Mouse (Mus musculus) urinary bladder, postnatal 25 days (tissue): ENCODE measurements around the gene H2-Ke6.

Experiments
- DNase-seq: peaks from one replicate; pipeline ENCODE4 v3.0.0; 2022; ENCODE audit warnings: low spot score

Gene H2-Ke6

DNA sequence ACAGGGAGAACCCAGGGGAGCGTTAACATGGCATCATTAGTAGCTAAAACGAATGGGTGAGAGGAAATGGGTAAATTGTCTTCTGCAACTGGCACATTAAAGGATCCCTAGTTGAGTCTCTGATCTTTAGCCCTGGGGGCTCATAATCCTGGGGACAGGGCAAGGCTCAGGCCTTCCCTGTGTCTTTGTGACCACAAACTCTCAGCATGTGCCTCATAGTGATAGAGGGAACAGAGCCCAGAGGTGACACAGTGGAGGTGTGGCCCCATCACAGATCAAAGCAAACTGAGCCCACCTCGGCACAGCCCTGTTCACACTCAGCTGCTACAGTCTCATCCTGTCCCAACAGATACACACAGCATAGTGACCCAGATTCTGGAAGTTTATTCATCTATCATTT, 32.2 kb downstream of the H2-Ke6 start:
- no peak for DNase-seq

DNA sequence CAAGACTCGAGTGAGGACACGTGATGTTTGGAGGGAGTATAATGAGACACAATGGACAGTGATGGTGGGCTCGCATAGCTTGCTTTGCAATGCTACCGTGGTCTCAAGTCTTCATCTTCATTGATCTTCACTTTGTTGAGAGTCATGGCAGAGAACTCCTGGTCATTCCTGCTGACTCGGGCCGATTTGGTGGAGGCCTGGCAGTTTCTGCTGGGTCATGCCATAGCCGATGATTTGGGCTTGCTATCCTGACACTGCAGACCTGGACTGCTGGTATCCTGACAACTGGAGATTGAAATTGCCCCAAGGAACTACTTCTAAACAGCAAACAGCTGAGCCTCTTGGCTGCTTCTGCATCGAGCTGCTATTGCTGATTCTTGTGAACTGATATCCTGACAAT, 32.9 kb downstream of the H2-Ke6 start:
- no peak for DNase-seq

GRCm38 (mm10) chr17:33991788-33992664, 35.8 kb downstream of the H2-Ke6 start:
- DNase-seq = peak; percentile 64

- peak; percentile 53 for DNase-seq
Measured at GRCm38 (mm10) chr17:33982136-33982535, 45.7 kb downstream of the H2-Ke6 start.

DNA sequence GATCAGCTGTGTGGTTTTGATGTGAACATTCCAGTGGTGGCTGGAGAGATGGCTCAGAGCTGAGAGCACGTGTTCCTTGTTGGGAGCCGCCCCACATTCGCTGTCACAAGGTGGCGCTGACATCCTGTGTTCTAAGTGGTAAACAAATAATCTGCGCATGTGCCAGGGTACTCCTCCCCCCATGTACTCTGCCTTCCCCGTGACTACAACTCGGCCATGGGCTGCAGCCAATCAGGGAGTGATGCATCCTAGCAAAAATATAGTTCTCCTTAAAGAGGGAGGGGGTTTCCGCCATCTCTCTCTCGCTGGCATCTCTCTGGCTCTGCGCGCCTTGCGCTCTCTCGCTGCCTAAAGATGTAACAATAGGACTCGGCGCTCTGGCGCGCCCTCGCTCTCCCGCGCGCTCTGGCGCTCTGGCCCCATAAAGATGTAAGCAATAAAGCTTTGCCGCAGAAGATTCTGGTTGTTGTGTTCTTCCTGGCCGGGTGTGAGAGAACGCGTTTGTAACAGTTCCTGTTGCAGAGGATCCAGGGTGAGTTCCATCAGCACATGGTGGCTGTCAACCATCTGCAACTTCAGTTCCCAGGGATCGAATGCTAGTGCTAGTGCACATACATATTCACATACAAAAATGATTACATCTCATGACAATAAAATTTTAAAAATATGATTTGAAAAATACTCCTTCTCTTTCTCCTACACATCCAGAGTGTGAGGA, 46.5 kb downstream of the H2-Ke6 start:
- peak; percentile 62 for DNase-seq

DNA sequence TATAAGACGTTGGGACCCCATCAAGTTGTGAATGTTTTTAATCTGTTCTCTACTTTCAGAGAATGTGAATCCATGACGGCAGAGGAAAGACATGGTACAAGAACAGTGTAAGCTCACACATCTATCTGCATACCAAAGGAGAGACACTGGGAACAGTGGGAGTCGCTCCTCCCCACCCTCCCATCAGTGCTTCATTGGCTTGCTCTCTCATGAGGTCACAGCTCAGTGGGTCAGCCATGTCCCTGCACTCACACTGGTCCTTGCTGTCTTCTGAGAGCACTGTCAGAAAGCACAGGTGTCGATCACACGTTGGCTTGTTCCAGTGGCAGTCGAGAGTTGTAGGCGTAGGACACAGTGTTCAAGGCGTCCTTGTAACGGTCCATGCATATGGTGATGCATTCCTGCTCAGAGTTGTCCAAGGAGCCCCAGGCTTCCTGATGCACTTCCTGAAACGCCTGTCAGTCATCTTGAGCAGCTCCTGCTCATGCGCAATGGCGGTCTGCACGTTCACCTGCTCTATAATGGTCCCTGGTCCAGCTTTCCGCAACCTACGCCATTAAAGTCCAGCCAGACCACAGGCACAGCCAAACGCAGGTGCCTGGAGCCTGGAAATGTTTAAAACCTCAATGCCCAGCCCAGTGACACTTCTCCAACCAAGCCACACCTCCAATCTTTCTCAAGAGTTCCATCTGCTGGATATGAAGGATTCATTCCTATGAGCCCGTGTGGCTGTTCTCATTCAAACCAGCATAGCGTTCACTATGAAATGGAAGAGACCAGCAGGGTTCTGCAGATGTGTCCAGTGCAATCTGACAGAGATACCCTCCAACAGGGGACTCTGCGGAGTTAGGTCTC, 47.5 kb downstream of the H2-Ke6 start:
- no peak for DNase-seq

- no peak for DNase-seq
Measured at GRCm38 (mm10) chr17:33979512-33980050, 48.3 kb downstream of the H2-Ke6 start.

- DNase-seq = peak; percentile 61
Measured at GRCm38 (mm10) chr17:33978631-33979031, 49.2 kb downstream of the H2-Ke6 start.

DNA sequence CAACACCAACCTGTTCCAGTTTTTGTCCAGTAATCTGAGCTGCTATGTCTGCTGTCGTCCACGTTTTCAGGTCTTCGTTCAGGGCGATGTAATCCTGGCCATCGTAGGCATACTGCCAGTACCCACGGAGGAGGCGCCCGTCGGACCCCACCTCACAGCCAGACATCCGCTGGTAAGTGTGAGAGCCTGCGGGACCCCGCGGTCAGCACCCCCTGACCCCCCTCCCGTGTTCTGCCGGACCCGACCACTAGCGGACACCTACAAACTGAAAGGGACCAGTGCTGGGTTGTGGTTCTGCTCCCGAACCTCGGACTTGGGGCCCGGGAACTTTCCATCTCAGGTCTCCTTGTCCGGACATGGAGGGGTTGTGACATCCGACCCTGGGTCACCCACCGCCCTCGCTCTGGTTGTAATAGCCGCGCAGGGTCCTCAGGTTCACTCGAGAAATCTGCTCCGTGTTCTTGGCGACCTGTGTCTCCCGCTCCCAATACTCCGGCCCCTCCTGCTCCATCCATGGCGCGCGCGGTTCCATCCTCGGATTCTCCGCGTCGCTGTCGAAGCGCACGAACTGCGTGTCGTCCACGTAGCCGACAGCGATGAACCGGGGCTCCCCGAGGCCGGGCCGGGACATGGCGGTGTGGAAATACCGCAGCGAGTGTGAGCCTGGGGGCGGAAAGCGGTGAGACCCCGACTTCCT, 49.9 kb downstream of the H2-Ke6 start:
- DNase-seq = no peak
